ENCODE assay signal across 8 mouse cellular contexts in the genomic region with DNA sequence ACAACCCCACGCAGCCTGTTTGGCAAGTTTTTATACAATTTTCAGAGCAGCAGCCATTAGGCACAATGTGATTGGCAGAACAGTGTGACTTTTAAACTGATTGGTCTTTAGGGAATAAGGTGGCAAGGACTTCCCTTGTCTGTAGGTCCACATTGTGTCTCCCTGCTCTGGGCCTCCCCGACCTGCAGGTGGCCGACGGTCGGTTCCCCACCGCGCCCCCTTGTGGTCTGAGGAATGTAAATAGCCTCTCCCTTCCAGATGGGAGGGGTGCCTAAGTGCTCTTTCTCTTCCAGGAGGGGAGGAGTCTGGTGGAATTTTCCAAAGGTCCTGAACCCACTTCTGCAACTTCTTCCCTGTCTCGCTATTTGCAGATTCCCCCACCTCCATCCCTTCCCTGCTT. TPM values are rescaled to one million over a fixed set of nuclear protein-coding genes. Genes with fewer than 3 reads are reported as not detected.
A peak's percentile ranks its signal among the peaks of the same experiment; 100 is the strongest.
DNase-seq lines count a peak whose midpoint lies in the region; ATAC-seq and TF ChIP-seq lines count a peak whose summit lies in the region.
"Not testable (repeated sequence)": the region's sequence is repeated elsewhere in the genome, so short reads cannot be mapped to it uniquely, and the experiment has no call there.

No protein-coding gene starts in this region.

- peaks cover 0 to 11% of the 10 kb centered on the region in 2 experiments; a peak in 2 of 4 replicates for H3K4me1 ChIP-seq in CH12.LX (ENCODE audit: control insufficient read depth in 1 of 2, insufficient read depth in 2 of 2)
- not testable (repeated sequence) for H3K4me1 ChIP-seq in bone marrow macrophage, adult 2 months (ENCODE audit: control insufficient read depth, insufficient read depth, low read length); embryonic facial prominence, embryonic 14.5 days (ENCODE audit: control insufficient read depth, insufficient read depth, low read length); heart, postnatal 0 days (ENCODE audit: control insufficient read depth, insufficient read depth); lung, adult 2 months (ENCODE audit: control insufficient read depth, insufficient read depth, low read length); testis, adult 2 months (ENCODE audit: control insufficient read depth, insufficient read depth, low read length)

- H3K27me3 ChIP-seq in CH12.LX (replicated peaks): peaks cover 79% of the 10 kb centered on the region
- H3K27me3 ChIP-seq in embryonic facial prominence, embryonic 14.5 days (replicated peaks; ENCODE audit: control insufficient read depth, insufficient read depth, low read length): peaks cover 11% of the 10 kb centered on the region; the same call in 1 of the 2 replicates
- peaks cover 32% of the 10 kb centered on the region for H3K27me3 ChIP-seq in heart, postnatal 0 days (ENCODE audit: control insufficient read depth, insufficient read depth, low read length)
- not testable (repeated sequence) for H3K27me3 ChIP-seq in testis, adult 2 months (ENCODE audit: control insufficient read depth, insufficient read depth, low read length)

- not testable (repeated sequence) for ATAC-seq in embryonic facial prominence, embryonic 14.5 days (ENCODE audit: low read depth)
- peak; percentile 38; the same call in 1 of the 2 replicates for ATAC-seq in heart, postnatal 0 days (ENCODE audit: insufficient read depth, low read depth)

- in situ Hi-C loops in CH12.LX (cut with MboI; ENCODE audit: low pct_ligation_motif_present, low pct_unique_long_range_greater_than_20kb, low sequenced_read_pairs): loop anchor here (25.0 kb wide), 2 partner anchors 505 to 755 kb away; a partner anchor contains a TSS

- not testable (repeated sequence) for H3K9ac ChIP-seq in CH12.LX (ENCODE audit: insufficient read depth, low read depth); embryonic facial prominence, embryonic 14.5 days (ENCODE audit: low read depth, low read length); heart, postnatal 0 days (replicated peaks; ENCODE audit: low read depth, low read length)

- not testable (repeated sequence) for H3K9me3 ChIP-seq in CH12.LX (replicated peaks; ENCODE audit: low read length); embryonic facial prominence, embryonic 14.5 days (ENCODE audit: control insufficient read depth, low read length); heart, postnatal 0 days (replicated peaks; ENCODE audit: control insufficient read depth, low read length)

- H3K4me3 ChIP-seq in CH12.LX (replicated peaks in 1 of 3; ENCODE audit: low read depth in 2 of 3, low read length in 2 of 3, poor library complexity in 1 of 3); bone marrow macrophage, adult 2 months (ENCODE audit: insufficient read depth, low read length); embryonic facial prominence, embryonic 14.5 days (ENCODE audit: low read depth, low read length); heart, postnatal 0 days (ENCODE audit: low read depth, low read length); lung, adult 2 months (replicated peaks; ENCODE audit: extremely low read depth, low read depth, low read length); testis, adult 2 months (ENCODE audit: control insufficient read depth, low read depth, low read length): not testable (repeated sequence)

- not testable (repeated sequence) for TF ChIP-seq POLR2A in CH12.LX (IDR thresholded peaks at IDR 0.05; ENCODE audit: low read depth, low read length); bone marrow macrophage, adult 2 months (IDR thresholded peaks at IDR 0.05; ENCODE audit: borderline replicate concordance, low read depth, low read length); lung, adult 2 months (IDR thresholded peaks at IDR 0.05; ENCODE audit: borderline replicate concordance, extremely low read depth, low read depth, low read length); testis, adult 2 months (IDR thresholded peaks at IDR 0.05; ENCODE audit: control insufficient read depth, low read depth, low read length)

- not testable (repeated sequence) for H3K36me3 ChIP-seq in CH12.LX (replicated peaks in 1 of 2; ENCODE audit: control insufficient read depth in 1 of 2, insufficient read depth in 1 of 2, low read length in 1 of 2); embryonic facial prominence, embryonic 14.5 days (ENCODE audit: control insufficient read depth, insufficient read depth, low read length); heart, postnatal 0 days (replicated peaks; ENCODE audit: control insufficient read depth, insufficient read depth, low read length); testis, adult 2 months (ENCODE audit: control insufficient read depth, insufficient read depth, low read length)

- peak in 1 of 2 experiments; percentile 85; a peak in 2 of 4 replicates for TF ChIP-seq CTCF in CH12.LX (conservative IDR thresholded peaks at IDR 0.05 in 1 of 2, IDR thresholded peaks at IDR 0.05 in 1 of 2; ENCODE audit: low read depth in 2 of 2, low read length in 2 of 2)
- peak; percentile 49 for TF ChIP-seq CTCF in bone marrow macrophage, adult 2 months (IDR thresholded peaks at IDR 0.05; ENCODE audit: low read depth, low read length)
- peak; percentile 81 for TF ChIP-seq CTCF in heart, postnatal 0 days (IDR thresholded peaks at IDR 0.05; ENCODE audit: low read depth)
- peak; percentile 39; the same call in 1 of the 2 replicates for TF ChIP-seq CTCF in lung, adult 2 months (IDR thresholded peaks at IDR 0.05; ENCODE audit: insufficient read depth, low read length)
- peak; percentile 46; the same call in 1 of the 2 replicates for TF ChIP-seq CTCF in testis, adult 2 months (IDR thresholded peaks at IDR 0.05; ENCODE audit: control insufficient read depth, insufficient read depth, insufficient replicate concordance, low read depth, low read length)

- DNase-seq in CH12.LX (ENCODE audit: extremely low read depth): peak; percentile 57
- DNase-seq in embryonic facial prominence, embryonic 14.5 days (ENCODE audit: low spot score): peak; percentile 75
- peak; percentile 70 for DNase-seq in heart, postnatal 0 days (ENCODE audit: low spot score)
- DNase-seq in kidney, postnatal 4 days: peak; percentile 89 to 91
- peak; percentile 47 for DNase-seq in lung, adult 2 months
- peak; percentile 71 for DNase-seq in ovary, postnatal 14 days (ENCODE audit: low spot score)

- H3K27ac ChIP-seq in CH12.LX (ENCODE audit: insufficient read depth, low read depth); bone marrow macrophage, adult 2 months (ENCODE audit: insufficient read depth, low read depth, low read length); embryonic facial prominence, embryonic 14.5 days (replicated peaks; ENCODE audit: low read depth, low read length); heart, postnatal 0 days (ENCODE audit: low read depth); testis, adult 2 months (ENCODE audit: control insufficient read depth, insufficient read depth, low read depth, low read length): not testable (repeated sequence)

- dilution Hi-C loops in CH12.LX (cut with MboI; ENCODE audit: extremely low pct_ligation_motif_present, extremely low pct_unique_long_range_greater_than_20kb, low sequenced_read_pairs): not testable (repeated sequence)

- H3K4me2 ChIP-seq in CH12.LX (ENCODE audit: insufficient read depth, low read depth, poor library complexity, severe bottlenecking); embryonic facial prominence, embryonic 14.5 days (ENCODE audit: low read depth, low read length); heart, postnatal 0 days (ENCODE audit: low read depth, low read length): not testable (repeated sequence)

- WGBS in embryonic facial prominence, embryonic 14.5 days: 8% methylated on average over 8 of the region's 8 CpGs
- WGBS in heart, postnatal 0 days: 13% methylated on average over 8 of the region's 8 CpGs
- WGBS in lung, adult 2 months: 10% methylated on average over 8 of the region's 8 CpGs

- TF ChIP-seq RAD21 in CH12.LX (IDR thresholded peaks at IDR 0.05; ENCODE audit: low read depth, low read length): peak; percentile 24

- not testable (repeated sequence) for H3K79me2 ChIP-seq in CH12.LX (replicated peaks; ENCODE audit: control insufficient read depth, extremely low read depth, insufficient read depth, poor library complexity, severe bottlenecking)

- TF ChIP-seq EP300 in CH12.LX (IDR thresholded peaks at IDR 0.05; ENCODE audit: low read length); heart, postnatal 0 days (IDR thresholded peaks at IDR 0.05; ENCODE audit: low read depth): not testable (repeated sequence)

TF ChIP-seq in CH12.LX, 34 proteins besides CTCF, POLR2A, EP300 and RAD21 (continues in another document):
- peak; percentile 66 for TF ChIP-seq SMC3 (IDR thresholded peaks at IDR 0.05; ENCODE audit: low read depth, low read length)

RNA-seq across cellular contexts. Expression of a gene that starts 52.5 kb away (rescaled TPM):
- total RNA-seq in CH12.LX (2012; rRNA removed): 19.7 and 28.5 TPM in 2 replicates
- 10.4 and 11.6 TPM in 2 replicates for total RNA-seq in CH12.LX (2014; rRNA removed)
- polyA plus RNA-seq in CH12.LX (2012; ENCODE audit: insufficient read length, low read depth): 58.2 and 68.2 TPM in 2 replicates
- polyA plus RNA-seq in bone marrow macrophage, adult 2 months (2012; ENCODE audit: insufficient read depth, insufficient read length, missing spikeins): not detected in 2 replicates
- polyA plus RNA-seq in embryonic facial prominence, embryonic 14.5 days (2014; fragmentation: Nextera tagmentation; extraction: Ambion mirVana): 26.4 and 31.8 TPM in 2 replicates
- 7.3 and 14.8 TPM in 2 replicates for total RNA-seq in heart, postnatal 0 days (2014; rRNA removed; ENCODE audit: low replicate concordance)
- 5.6 and 6.5 TPM in 2 replicates for polyA plus RNA-seq in heart, postnatal 0 days (2015; fragmentation: Nextera tagmentation; extraction: Ambion mirVana)
- polyA plus RNA-seq in lung, adult 2 months (2012; rRNA removed): 12.9 and 14.1 TPM in 2 replicates
- polyA plus RNA-seq in testis, adult 2 months (2012; rRNA removed): 13.0 and 13.4 TPM in 2 replicates

RNA-seq across cellular contexts. Expression of a gene that starts 59.3 kb away (rescaled TPM):
- total RNA-seq in CH12.LX (2012; rRNA removed) (not detected in 2 replicates), CH12.LX (2014; rRNA removed) (0.04 TPM in 1 of 2 replicates, not detected in the other)
- not detected in 2 replicates for polyA plus RNA-seq in CH12.LX (2012; ENCODE audit: insufficient read length, low read depth)
- polyA plus RNA-seq in bone marrow macrophage, adult 2 months (2012; ENCODE audit: insufficient read depth, insufficient read length, missing spikeins): 0.82 and 0.96 TPM in 2 replicates
- 10.8 and 13.7 TPM in 2 replicates for polyA plus RNA-seq in embryonic facial prominence, embryonic 14.5 days (2014; fragmentation: Nextera tagmentation; extraction: Ambion mirVana)
- 6.0 and 9.6 TPM in 2 replicates for total RNA-seq in heart, postnatal 0 days (2014; rRNA removed; ENCODE audit: low replicate concordance)
- polyA plus RNA-seq in heart, postnatal 0 days (2015; fragmentation: Nextera tagmentation; extraction: Ambion mirVana): 5.2 and 5.5 TPM in 2 replicates
- polyA plus RNA-seq in lung, adult 2 months (2012; rRNA removed): 6.4 and 6.6 TPM in 2 replicates
- 32.1 and 34.3 TPM in 2 replicates for polyA plus RNA-seq in testis, adult 2 months (2012; rRNA removed)
